Mouse (Mus musculus) midbrain, embryonic 16.5 days (tissue): ENCODE results near the gene Ctsw. TPM values are rescaled to one million over a fixed set of nuclear protein-coding genes. Genes with fewer than 3 reads are reported as not detected.

Experiments used
- ATAC-seq: fragments of 200-750 bp; cut with Nextera tagmentation; 2 replicates; pipeline ENCODE4 v1.8.0; 2017; ENCODE audit warnings: moderate TSS enrichment
- H3K27ac ChIP-seq: fragments of 300-500 bp; sonication (generic); 2 replicates; pipeline ENCODE4 v1.5.1; 2014; ENCODE audit warnings: mild to moderate bottlenecking, low read length, mixed read lengths
- H3K27me3 ChIP-seq: fragments of 300-500 bp; sonication (generic); 2 replicates; pipeline ENCODE4 v1.6.1; 2014; ENCODE audit warnings: low read depth, low read length, mixed read lengths; ENCODE audit not compliant: control insufficient read depth, insufficient read depth
- H3K36me3 ChIP-seq: fragments of 300-500 bp; sonication (generic); 2 replicates; pipeline ENCODE4 v1.6.1; 2014; ENCODE audit warnings: mild to moderate bottlenecking, low read length, moderate library complexity, mixed read lengths; ENCODE audit not compliant: control insufficient read depth, insufficient read depth
- H3K4me1 ChIP-seq: fragments of 300-500 bp; sonication (generic); 2 replicates; pipeline ENCODE4 v1.6.1; 2014; ENCODE audit warnings: mild to moderate bottlenecking, low read length, mixed read lengths; ENCODE audit not compliant: control insufficient read depth, insufficient read depth
- H3K4me2 ChIP-seq: fragments of 300-500 bp; sonication (generic); 2 replicates; pipeline ENCODE4 v1.6.1; 2014; ENCODE audit warnings: mild to moderate bottlenecking, low read length, mixed read lengths
- H3K4me3 ChIP-seq: fragments of 300-500 bp; sonication (generic); 2 replicates; pipeline ENCODE4 v1.5.1; 2014; ENCODE audit warnings: low read depth, mild to moderate bottlenecking, low read length, moderate library complexity, mixed read lengths
- H3K9ac ChIP-seq: fragments of 300-500 bp; sonication (generic); 2 replicates; pipeline ENCODE4 v1.6.1; 2014; ENCODE audit warnings: low read depth, low read length, mixed read lengths
- H3K9me3 ChIP-seq: fragments of 300-500 bp; sonication (generic); replicated peaks from 2 replicates; pipeline ENCODE4 v1.6.1; 2014; ENCODE audit warnings: mild to moderate bottlenecking, low read length, mixed read lengths; ENCODE audit not compliant: control insufficient read depth, poor library complexity, severe bottlenecking
- WGBS: fragments of 180-500 bp; shearing (Covaris S2); extraction: QIAGEN DNeasy Blood & Tissue Kit; methylation state at CpG from one replicate; pipeline ENCODE4 v1.1.7; 2014; 5-methylcytosine and 5-hydroxymethylcytosine counted together
- polyA plus RNA-seq: library from polyadenylated mRNA; unstranded; fragments of >200 nt; fragmentation: Nextera tagmentation; extraction: Ambion mirVana; gene quantifications from 2 replicates; pipeline ENCODE4 v1.2.1, GENCODE M21; 2015

Ctsw gene
- polyA plus RNA-seq, 1 experiment from 2014 or later: 5.2 TPM

GRCm38 (mm10) chr19:5484496-5484895, 16.2 kb upstream of the Ctsw start:
- H3K9ac ChIP-seq: no peak overlapping the region
- no peak overlapping the region for H3K4me3 ChIP-seq
- no peaks in the 10 kb centered on the region for H3K27me3 ChIP-seq
- no peak overlapping the region for H3K27ac ChIP-seq
- no peak overlapping the region for H3K4me2 ChIP-seq
- H3K4me1 ChIP-seq: peaks cover 20% of the 10 kb centered on the region
- peaks cover 26% of the 10 kb centered on the region for H3K36me3 ChIP-seq
- ATAC-seq: no peak
- no peaks in the 10 kb centered on the region for H3K9me3 ChIP-seq
- WGBS: 93% methylated on average over 5 of the region's 5 CpGs

- peaks cover 27% of the 10 kb centered on the region for H3K36me3 ChIP-seq
- no peak overlapping the region for H3K9ac ChIP-seq
- peaks cover 17% of the 10 kb centered on the region for H3K4me1 ChIP-seq
- H3K4me2 ChIP-seq: no peak overlapping the region
- no peaks in the 10 kb centered on the region for H3K9me3 ChIP-seq
- no peak for ATAC-seq
- WGBS: 94% methylated on average over 19 of the region's 19 CpGs
- no peaks in the 10 kb centered on the region for H3K27me3 ChIP-seq
- H3K27ac ChIP-seq: no peak overlapping the region
- no peak overlapping the region for H3K4me3 ChIP-seq
Observed at GRCm38 (mm10) chr19:5483386-5484359, 15.4 kb upstream of the Ctsw start.

- H3K27ac ChIP-seq: no peak overlapping the region
- WGBS: 93% methylated on average over 10 of the region's 10 CpGs
- H3K4me2 ChIP-seq: no peak overlapping the region
- peaks cover 30% of the 10 kb centered on the region for H3K36me3 ChIP-seq
- no peak for ATAC-seq
- no peaks in the 10 kb centered on the region for H3K27me3 ChIP-seq
- H3K4me1 ChIP-seq: peaks cover 2% of the 10 kb centered on the region; the same call in 1 of the 2 replicates
- H3K4me3 ChIP-seq: no peak overlapping the region
- no peaks in the 10 kb centered on the region for H3K9me3 ChIP-seq
- H3K9ac ChIP-seq: no peak overlapping the region
Observed at GRCm38 (mm10) chr19:5481398-5481797, 13.1 kb upstream of the Ctsw start.

GRCm38 (mm10) chr19:5480016-5480415, 11.7 kb upstream of the Ctsw start:
- no peaks in the 10 kb centered on the region for H3K9me3 ChIP-seq
- no peak overlapping the region for H3K4me3 ChIP-seq
- WGBS: 89% methylated on average over 10 of the region's 10 CpGs
- no peak overlapping the region for H3K27ac ChIP-seq
- peaks cover 30% of the 10 kb centered on the region for H3K36me3 ChIP-seq
- peaks cover 7% of the 10 kb centered on the region for H3K4me1 ChIP-seq
- no peaks in the 10 kb centered on the region for H3K27me3 ChIP-seq
- no peak overlapping the region for H3K4me2 ChIP-seq
- no peak for ATAC-seq
- H3K9ac ChIP-seq: no peak overlapping the region

GRCm38 (mm10) chr19:5477668-5478300, 9.5 kb upstream of the Ctsw start:
- no peak overlapping the region for H3K4me2 ChIP-seq
- H3K27ac ChIP-seq: no peak overlapping the region
- no peak overlapping the region for H3K4me3 ChIP-seq
- 92% methylated on average over 18 of the region's 18 CpGs for WGBS
- ATAC-seq: no peak
- peaks cover 12% of the 10 kb centered on the region for H3K4me1 ChIP-seq
- no peaks in the 10 kb centered on the region for H3K9me3 ChIP-seq
- H3K9ac ChIP-seq: no peak overlapping the region
- H3K36me3 ChIP-seq: peaks cover 17% of the 10 kb centered on the region
- no peaks in the 10 kb centered on the region for H3K27me3 ChIP-seq

- no peak for ATAC-seq
- Histone ChIP-seq H3K36me3 (peaks cover 11% of the 10 kb centered on the region; the same call in 1 of the 2 replicates), H3K4me2 (no peak overlapping the region), H3K27me3 (no peaks in the 10 kb centered on the region), H3K4me3 (no peak overlapping the region), H3K9me3 (no peaks in the 10 kb centered on the region), H3K4me1 (peaks cover 12% of the 10 kb centered on the region), H3K27ac (no peak overlapping the region), H3K9ac (no peak overlapping the region)
- 87% methylated on average over 10 of the region's 10 CpGs for WGBS
Observed at GRCm38 (mm10) chr19:5477004-5477667, 8.8 kb upstream of the Ctsw start.

GRCm38 (mm10) chr19:5475069-5475714, 6.9 kb upstream of the Ctsw start:
- Histone ChIP-seq H3K4me2 (peak overlapping the region; percentile 99), H3K4me3 (peak overlapping the region; percentile 62), H3K36me3 (peaks cover 5% of the 10 kb centered on the region; the same call in 1 of the 2 replicates), H3K4me1 (peaks cover 12% of the 10 kb centered on the region), H3K9me3 (no peaks in the 10 kb centered on the region), H3K27me3 (no peaks in the 10 kb centered on the region), H3K27ac (peak overlapping the region; percentile 45), H3K9ac (peak overlapping the region; percentile 84)
- 19% methylated on average over 13 of the region's 13 CpGs for WGBS
- ATAC-seq: no peak

GRCm38 (mm10) chr19:5474281-5475068, 6.2 kb upstream of the Ctsw start:
- peak; percentile 72 for ATAC-seq
- WGBS: under 1% methylated on average over 62 of the region's 68 CpGs
- H3K9me3 ChIP-seq: no peaks in the 10 kb centered on the region

More at GRCm38 (mm10) chr19:5474281-5475068, 6.2 kb upstream of the Ctsw start:
- peak overlapping the region; percentile 62 for H3K4me3 ChIP-seq
- H3K4me2 ChIP-seq: peak overlapping the region; percentile 99
- H3K36me3 ChIP-seq: peaks cover 3% of the 10 kb centered on the region; the same call in 1 of the 2 replicates
- peak overlapping the region; percentile 45 for H3K27ac ChIP-seq
- H3K27me3 ChIP-seq: no peaks in the 10 kb centered on the region
- H3K9ac ChIP-seq: peak overlapping the region; percentile 84
- peaks cover 12% of the 10 kb centered on the region for H3K4me1 ChIP-seq
